Mouse (Mus musculus) MEL-GATA-1-ER (cell line): ENCODE results near the gene Susd1.

ENCODE experiments used
- DNase-seq: peaks from one replicate; pipeline ENCODE4 v3.0.0-alpha.2; 2012; ENCODE audit warnings: low read depth; ENCODE audit errors: extremely low read depth

Susd1 gene

DNA sequence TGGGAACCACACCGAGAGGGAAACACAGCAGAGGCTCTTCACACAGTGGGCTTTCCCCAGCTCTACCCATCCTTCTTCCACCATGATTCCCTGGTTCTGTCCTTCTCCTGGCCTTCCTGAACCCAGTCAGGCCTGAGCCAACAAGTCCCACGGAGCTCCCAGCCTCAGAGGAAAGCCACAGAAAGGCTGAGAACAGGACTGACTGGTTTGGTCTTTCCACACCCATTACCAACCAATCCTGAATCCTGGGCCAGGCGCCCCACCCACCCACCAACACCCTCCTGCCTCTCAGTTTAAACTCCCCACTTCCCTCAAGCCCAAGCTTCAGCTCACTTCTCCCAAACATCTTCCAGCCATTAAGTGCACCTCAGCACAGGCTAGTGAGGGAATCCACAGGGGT is 4.4 kb downstream of the Susd1 start:
- DNase-seq: no peak

DNA sequence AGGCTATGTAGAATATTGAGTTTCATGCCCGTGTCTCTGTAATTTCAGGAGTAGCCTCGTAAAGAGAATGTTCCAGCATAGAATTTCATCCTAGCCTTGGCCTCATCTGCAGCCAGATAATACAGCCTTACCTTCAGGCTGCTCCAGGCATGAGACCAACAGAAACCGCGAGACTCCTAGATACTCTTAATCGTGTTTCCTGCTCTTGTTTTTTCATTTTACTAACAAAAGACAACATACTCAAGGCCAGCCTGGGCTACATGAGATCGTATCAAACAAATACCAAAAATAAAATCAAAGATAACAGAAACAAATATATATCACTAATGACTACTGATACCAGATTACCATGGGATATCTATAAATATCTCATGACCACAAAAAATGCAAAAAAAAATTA is 9.3 kb downstream of the Susd1 start:
- DNase-seq: peak; percentile 53

DNA sequence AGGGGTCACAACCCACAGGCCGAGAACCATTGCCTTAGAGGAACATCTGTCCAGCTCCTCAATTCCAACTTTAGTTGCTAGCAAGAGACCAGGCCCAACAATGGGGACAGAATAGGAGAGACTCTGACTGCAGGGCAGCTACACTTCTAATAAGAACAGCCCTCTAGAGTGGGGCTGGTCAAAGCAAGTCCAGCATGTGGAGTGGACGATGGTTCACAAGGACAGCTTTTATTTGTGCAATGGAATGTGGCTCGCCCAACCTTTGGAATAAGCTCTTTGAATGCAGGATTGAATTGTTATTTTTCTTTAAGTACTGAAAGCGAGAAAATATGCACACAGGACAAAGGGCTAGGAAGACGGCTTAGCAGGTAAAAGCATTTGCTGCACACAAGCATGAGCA is 12.0 kb downstream of the Susd1 start:
- no peak for DNase-seq

DNA sequence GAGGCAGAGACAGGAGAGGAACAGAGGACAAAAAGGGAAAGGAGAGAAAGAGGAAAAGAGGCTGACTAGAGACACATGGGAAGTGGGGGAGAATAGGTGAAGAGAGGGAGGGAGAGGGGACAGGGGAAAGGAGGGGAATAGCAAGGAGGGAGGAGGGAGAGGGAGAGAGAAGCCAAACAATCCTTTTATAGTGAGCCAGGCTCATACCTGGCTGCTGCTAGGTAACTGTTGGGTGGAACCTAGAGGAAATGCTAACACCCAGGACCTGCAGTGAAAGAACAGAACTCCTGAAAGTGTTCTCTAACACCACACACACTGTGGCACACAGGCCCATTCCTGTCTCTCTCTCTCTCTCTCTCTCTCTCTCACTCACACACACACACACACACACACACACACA is 15.6 kb downstream of the Susd1 start:
- DNase-seq: no peak

DNA sequence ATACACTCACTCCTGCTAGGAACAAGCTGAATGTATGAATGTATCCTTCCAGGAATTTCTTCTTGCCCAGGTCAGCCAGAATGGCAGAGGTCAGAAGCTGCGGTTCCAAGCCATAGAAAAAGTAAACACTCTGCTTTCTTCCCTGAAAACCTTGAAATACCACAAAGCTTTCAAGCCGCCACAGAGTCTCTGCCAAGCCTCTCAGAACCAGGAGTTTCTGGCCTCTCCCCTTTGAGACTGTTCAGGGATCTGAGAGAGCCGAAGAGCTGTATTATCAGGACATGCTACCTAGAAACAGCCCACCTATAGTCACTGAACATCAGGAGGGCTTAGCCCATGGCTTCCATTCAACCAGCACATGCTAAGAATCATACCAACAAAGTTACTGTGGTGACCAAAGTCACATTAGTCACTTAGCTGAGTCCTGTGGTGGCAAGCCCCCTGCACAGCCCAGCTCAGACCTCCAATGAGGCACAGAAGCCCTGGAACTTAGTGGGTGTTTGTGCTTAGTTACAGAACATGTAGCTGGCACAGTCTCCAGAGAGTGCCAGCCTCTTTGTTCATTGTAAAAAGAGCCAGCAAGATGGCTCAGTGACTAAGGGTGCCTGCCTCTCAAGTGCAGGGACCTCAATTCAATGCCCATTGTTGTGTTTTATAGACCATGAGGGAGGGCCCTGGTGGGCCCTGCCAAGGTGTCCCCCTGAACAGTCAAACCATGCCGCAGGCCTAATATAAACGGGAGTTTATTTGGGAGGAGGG is 16.2 kb downstream of the Susd1 start:
- no peak for DNase-seq

- no peak for DNase-seq
Observed at GRCm38 (mm10) chr4:59421369-59421746, 17.1 kb downstream of the Susd1 start.

DNA sequence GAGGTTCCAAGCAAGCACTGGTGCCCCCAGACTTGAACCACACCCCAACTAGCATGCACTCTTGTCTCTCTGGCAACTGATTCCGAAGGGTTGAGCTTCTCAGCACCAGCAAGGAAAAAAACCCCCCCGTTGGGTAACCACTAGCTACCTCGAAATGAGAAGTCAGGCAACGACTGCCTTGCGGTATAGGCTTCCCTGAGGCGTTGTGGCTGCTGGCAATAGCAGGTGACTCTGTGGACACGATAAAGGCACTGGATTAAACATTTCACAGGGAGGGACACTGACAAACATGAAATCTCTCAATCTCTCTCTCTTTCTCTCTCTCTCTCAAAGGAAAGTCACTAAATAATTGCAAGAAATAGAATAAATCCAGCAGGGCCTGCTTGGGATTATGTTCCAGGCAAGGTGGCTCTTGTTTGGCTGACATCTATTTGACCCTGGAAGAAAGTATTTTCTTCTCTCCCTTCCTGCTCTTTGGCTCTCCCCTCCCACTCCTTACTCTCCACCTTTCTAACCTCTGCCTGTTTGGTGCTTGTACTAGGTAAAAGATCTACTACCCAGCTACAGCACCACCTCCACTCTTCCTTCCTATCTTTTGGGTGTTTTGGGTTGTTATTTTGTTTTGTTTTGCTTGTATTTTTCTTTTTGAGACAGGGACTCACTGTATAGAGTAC is 17.6 kb downstream of the Susd1 start:
- DNase-seq: no peak

GRCm38 (mm10) chr4:59419211-59419610 is 19.2 kb downstream of the Susd1 start:
- DNase-seq: no peak

DNA sequence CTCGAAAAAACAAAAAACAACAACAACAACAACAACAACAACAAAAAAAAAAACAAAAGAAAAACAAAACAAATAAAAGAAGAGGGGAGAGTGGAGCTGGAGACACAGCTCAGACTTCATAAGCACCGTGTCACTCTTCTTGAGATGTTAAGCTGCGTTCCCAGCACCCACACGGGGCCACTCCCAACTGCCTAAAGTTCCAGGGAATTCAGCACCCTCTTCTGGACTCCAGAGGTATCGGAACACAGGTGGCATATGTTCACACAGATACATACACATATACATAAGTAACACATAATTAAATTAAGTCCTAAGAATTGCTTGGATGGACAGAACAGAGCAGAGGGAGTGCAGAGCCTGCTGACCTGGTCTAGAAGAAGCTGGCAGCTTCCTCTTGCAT is 25.0 kb downstream of the Susd1 start:
- no peak for DNase-seq

DNA sequence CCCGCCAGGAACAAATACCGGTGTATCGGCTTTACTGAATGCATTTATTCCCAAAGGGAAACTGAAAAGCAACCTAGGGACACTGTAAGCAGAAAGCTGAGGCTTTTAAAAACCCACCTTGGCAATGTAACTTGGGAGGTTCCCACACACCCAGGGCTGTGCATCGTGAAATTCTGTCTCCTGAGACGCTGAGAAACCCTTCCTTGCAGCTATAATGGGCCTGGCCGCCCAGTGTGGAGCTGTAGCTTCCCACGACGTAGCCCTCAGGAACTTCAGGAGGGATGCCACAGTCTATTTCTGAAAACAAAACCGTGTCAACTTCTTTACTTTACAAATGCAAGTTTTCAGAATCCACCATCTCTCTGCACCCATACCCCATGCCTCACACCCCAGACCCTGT is 27.3 kb downstream of the Susd1 start:
- no peak for DNase-seq

GRCm38 (mm10) chr4:59407766-59408165 is 30.7 kb downstream of the Susd1 start:
- no peak for DNase-seq

DNA sequence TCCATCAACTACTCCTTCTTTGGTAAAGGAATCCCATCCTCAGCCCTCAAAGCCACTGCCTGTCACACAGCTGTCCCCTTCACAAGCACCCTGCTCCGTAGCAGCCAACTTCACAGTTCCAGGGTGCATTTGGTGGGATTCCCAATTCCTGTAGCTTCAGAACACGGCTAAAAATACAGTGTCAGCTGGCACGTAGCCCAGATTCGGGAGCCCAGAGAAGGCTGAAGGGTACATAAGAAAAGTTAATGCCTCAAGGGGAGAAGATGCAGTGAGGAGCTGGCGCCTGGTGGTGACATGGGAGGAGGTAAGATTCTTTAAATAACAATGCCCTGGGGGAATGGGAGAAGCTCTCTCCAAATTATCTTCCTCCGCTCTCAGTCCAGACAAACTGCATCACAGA is 34.1 kb downstream of the Susd1 start:
- DNase-seq: no peak

DNA sequence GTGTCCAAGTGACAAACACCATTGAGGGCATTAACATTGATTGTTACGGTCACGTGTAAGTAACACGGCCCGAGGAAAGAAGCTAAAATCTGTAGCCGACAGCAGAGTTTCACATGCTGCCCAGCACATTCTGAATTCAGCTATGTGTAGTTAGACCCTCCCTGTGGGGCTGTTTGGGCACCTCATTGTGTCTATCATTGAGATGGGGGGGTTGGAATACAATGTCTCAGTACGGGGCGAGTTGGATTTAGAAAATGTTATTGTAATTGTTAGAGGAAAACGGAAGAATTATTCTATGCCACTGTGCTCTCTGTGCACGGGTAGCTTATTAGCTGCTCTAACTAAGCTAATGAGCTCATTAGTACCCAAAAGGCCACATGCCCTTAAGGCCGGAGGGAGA is 37.5 kb downstream of the Susd1 start:
- no peak for DNase-seq

GRCm38 (mm10) chr4:59399343-59399742 is 39.1 kb downstream of the Susd1 start:
- no peak for DNase-seq

DNA sequence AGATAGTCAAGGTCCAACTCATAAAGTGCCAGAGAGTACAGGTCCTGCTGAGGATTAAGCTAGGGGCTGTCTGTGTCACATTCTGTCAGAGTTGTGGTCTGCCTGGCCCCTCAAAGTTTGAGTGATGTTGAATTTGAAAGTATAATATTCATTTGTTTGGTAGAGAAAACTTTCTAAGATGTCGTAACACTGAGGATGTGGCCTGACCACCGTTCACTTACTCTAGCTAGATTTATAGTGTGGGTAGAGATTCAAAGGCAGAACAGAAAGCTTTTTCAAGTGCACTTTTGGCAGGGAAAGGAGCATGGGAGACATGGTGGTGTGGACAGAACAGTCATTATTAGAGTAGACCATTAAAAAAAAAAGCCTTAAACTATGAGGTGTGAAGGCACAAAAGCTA is 42.9 kb downstream of the Susd1 start:
- DNase-seq: no peak

DNA sequence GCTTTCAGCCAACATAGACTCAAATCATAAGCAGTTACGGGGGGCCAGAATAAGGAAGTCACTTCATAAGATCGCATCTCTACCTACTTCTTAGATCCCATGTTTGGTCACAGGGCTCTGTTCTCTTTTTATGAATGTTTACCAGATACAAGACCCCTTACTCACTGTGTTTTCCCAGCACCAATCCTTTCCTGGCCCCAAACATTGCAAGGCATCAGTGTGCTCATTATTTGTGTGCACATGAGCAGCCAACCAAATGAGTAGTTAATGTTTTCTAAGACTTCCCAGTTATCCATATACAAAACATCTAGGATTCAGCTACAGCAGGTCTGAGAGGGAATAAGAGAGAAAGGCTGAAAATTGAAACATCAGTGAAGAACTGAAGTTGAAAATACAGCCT is 44.3 kb downstream of the Susd1 start:
- DNase-seq: no peak

- DNase-seq: no peak
Observed at GRCm38 (mm10) chr4:59388447-59389030, 49.9 kb downstream of the Susd1 start.

- DNase-seq: no peak
Observed at GRCm38 (mm10) chr4:59387387-59388210, 50.8 kb downstream of the Susd1 start.

- peak; percentile 18 for DNase-seq
Observed at GRCm38 (mm10) chr4:59385254-59385895, 53.1 kb downstream of the Susd1 start.

GRCm38 (mm10) chr4:59383791-59384190 is 54.6 kb downstream of the Susd1 start:
- DNase-seq: no peak

DNA sequence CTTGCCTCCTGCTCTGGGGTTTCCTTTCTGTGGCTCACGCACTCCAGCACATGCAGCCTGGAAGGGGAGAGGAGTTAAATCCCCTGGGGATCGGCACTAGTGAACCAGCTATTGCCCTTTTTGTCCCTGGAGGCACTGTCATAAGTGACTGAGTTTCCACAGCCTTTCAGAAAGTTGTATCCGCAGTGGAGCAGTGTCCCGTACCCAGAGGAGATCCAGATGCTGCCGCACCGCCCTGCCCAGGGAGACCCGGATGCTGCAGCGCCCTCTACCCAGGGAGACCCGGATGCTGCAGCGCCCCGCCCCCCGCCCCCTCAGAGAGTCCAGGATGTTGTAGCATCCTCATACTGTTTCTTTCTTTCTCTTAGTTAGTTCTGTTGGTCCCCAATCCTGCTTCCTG is 56.3 kb downstream of the Susd1 start:
- DNase-seq: no peak
